Mouse (Mus musculus) 3134 (cell line): Measurements from ENCODE around the gene Slc44a4.

Experiments used
- DNase-seq: peaks from one replicate; pipeline ENCODE4 v3.0.0-alpha.2; 2011; ENCODE audit warnings: low spot score; ENCODE audit not compliant: insufficient read length; ENCODE audit errors: extremely low read depth

Gene Slc44a4

DNA sequence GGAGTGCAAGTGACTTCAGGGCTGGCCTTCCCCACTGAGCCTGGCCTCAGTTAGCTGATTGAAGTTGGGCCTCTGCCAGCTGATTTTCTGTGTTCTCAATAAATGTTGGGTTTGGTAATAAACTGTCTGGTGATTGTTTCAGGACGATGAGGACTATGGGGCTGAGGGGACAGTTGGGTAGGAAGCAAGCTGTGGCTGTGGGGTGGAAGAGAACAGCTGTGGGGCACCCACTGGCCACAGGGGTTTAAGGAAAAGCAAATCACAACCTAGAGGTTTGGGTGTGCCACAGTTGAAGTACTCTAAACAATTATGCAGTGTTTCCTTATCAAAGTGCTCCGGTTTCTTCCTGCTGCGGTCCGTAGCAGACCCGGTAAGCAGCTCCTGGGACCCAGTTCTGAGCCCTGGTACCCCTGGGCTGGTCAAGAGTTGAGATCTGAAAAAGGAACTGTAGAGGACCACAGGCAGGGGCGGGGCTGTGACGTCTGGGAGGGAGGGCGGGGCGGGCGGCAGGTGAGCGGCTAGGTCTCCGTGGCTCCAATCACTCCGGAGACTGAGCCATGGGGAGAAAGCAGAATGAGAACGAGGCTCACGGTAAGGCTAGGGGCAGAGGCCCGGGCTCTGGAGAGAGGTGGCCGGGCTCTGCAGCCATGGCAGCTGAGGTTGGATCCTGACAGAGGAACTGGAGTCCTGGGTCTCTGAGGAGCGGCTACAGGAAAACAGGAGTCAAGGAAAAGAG, at the start of gene Slc44a4:
TSS of gene Slc44a4 (plus strand) at position 537 of the 736 bp plus-strand sequence.
- DNase-seq = no peak

DNA sequence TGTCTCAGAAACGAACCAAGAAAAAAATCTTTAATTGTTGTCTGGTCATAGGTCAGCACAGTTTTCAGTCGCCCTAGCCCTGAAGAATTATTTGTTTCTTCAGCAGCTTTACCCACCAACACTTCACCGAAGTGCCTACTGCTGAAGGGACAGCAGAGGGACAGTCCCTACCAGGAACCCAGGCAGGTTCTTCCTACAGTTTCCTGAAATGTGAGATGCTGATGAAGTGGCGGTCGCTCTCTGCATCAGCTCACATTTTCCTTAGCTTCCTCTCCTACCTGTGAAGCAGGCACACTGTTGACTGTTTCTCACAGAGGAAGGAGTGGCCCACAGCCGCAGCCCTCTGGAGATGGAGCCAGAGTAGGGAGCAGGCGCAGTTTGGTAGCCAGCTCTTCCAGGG, 48.3 kb upstream of the Slc44a4 start:
- no peak for DNase-seq

DNA sequence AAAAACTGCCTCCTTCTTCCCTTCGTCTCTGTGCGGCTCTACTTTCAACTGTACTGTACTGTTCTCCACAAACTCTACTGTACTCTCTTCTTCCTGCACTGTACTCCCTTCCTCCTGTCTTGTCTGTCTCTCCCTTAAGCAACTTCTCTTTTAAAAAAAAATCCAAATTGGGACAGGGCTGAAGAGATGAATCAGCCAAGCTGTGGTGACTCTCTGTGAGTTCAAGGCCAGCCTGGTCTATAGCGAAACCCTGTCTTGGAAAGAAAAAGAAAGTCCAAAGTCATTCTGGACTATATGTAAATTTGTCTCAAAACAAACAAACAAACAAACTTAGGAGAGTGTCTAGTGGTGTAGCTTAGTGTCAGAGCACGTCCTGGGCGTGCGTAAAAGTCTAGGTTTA, 39.9 kb upstream of the Slc44a4 start:
- no peak for DNase-seq

DNA sequence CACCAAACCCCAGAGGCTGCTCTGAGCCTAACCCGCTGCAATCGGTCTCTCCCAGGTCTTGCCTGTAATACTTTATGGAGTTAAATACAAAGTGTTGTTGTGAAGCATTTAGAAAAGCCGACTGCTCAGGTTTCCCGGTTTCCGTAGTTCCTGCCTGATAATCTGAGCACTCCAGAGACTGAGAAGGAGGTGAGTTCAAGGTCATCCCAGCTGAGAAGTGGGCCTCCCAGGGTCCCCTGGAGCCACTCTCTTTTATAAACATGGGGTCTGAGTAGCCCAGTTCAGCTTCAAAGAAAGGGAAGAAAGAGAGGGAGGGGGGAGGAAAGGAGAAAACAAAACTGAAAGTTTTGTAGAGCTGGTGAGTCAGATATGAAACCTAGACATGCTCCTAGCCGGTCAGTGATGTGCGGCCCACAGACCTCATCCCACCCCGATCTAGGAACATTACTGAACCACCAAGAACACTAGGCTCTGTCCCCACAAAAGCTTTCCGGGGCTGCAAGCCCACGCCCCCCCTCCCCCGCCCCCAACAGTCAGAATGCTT, 34.9 kb upstream of the Slc44a4 start, which contains the start of gene Zbtb12:
TSS of gene Zbtb12 (plus strand) at position 148 of the 544 bp plus-strand sequence.
- no peak for DNase-seq

DNA sequence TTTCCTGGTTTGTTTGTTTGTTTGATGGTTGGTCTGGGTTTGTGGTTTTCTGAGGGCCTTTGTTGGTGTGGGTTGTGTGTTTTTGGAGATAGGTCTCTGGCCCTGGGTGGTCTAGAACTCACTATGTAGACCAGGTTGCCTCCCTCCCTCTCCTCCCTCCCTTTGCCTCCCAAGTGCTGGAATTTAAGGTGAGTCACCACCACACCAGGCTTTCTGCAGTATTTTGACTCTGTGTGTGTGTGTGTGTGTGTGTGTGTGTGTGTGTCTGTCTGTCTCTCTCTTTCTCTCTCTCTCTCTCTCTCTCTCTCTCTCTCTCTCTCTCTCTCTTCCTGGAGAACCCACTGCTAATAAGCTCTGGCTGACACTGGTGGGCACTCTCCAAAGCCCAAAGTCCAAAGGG, 33.1 kb upstream of the Slc44a4 start:
- peak; percentile 45 for DNase-seq

DNA sequence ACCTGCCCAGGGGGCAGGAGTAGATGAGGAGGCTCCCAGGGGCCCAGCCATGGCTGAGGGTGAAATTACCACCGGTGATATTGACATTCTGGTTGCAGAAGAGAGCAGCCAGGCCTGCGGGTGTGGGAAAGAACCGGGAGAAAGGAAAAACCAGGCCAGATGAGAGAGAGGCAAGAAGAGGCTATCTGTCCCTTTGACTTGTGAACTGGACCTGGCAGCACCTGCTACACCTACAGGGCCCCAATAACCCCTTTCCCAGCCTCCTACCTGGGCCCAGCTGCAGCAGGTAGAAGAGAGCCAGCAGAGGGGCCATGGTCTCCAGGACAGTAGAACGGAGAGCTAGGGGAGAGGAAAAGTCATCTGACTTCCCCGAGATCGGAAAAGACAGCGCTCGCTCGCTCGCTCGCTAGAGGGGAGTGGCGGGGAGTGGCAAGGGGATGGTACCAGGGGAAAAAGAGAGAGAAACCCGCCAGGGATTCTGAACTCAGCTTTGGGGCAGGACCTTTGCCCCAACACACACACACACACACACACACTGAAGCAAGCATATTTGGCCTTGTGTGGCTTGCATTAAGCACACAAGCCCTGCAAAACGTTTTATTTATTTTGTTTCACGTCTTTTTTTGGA, 32.5 kb upstream of the Slc44a4 start, which contains the start of gene Gm20547:
TSS of gene Gm20547 (minus strand) at position 360 of the 628 bp plus-strand sequence.
- no peak for DNase-seq

DNA sequence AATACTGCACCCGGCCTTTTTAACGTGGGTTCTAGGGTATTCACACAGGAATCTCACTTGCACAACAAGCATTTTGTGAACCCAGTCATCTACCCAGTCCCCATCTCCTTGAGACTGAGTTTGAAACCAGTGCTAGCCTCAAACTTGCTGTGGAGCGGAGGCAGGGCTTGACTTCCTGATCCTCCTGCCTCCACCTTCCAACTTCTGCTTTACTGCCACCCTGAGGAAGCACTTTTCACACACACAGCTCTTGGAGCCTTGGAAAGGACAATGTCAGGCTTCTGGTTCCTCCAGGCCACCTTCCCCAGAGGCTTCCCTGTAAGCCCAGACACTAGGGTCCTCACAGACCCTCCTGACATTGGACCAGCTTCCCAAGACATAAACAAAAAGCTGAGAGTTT, 30.9 kb upstream of the Slc44a4 start:
- DNase-seq = no peak

DNA sequence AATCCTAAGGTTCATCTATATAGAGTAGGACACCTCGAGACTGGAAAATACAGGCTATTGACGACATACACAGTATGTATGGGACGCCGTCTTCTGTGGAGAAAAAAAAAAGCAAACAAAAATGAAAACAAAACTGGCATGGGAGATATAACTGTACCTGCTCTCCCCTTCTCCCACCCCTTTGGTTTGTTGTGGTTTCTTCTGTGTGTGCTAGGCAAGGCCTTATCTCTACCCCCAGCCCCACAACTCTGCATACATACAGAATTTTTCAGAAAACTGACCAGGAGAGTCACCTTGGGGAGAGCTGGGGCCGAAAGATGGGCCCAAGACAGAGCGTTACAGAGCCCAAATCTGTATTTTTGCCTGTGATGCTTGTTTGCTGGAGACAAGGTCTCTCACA, 29.6 kb upstream of the Slc44a4 start:
- no peak for DNase-seq

DNA sequence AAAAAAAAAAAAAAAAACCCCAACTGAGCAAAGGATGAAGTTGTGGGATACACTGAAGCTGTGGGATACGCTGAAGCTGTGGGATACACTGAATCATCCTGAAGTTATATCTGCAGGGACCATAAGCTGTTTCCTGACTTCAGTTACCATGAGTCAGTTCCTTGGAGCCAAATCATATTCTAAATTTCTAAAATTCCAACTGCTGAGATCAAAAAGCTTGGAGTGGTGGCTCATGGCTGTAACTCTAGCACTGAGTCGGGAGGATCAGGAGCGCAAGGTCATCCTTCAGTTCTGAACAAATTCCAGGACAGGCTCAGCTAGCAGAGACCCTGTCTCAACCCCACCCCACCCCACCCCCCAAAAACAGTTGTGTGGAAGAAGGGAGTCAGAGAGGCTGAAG, 28.7 kb upstream of the Slc44a4 start:
- DNase-seq = no peak

DNA sequence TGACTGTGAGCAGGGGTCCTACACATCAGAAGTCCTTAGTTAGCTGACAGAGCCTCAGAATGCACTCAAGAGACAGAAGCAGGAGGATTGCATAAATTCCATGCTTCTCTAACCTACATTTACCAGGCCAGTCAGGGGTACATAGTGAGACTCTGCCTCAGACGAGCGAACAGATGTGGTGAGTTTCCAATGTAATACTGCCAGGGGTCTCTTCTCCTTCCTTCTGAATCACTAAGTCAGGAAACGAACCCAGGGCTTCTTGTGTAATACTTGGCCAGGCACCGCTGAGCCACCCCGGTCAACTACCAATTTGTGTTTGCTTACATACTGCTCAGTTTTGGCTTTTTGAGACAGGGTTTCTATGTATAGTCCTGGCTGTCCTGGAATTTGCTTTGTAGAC, 26.3 kb upstream of the Slc44a4 start:
- no peak for DNase-seq

DNA sequence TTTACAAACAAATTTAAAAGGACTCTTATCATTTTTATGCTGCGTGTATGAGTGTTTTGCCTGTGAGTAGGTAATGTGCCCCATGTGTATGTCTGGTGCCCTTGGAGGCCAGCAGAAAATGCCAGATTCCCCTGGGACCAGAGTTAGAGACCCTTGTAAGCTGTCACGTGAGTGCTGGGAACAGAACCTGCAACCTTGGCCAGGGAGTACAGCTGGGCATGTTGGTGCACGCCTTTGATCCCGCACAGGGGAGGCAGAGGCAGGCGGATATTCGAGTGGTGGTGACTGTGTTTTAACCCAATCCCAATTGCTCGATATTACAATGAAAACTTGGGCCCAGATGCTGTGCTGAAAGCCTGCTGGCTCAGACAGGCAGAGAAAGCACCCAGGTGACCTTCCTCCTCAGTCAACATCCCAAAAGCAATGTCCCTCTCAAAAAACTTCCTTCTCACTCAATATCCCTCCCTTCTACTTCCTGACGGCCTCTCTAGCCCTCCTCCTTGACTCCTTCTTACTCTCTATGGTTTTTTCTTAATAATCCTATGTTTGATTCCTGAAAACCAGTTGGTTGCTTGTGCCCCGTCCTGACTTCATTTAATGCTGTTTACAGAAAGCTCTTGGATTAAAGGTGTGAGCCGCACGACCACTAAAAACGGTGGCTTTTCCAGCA, 24.1 kb upstream of the Slc44a4 start:
- DNase-seq = no peak

DNA sequence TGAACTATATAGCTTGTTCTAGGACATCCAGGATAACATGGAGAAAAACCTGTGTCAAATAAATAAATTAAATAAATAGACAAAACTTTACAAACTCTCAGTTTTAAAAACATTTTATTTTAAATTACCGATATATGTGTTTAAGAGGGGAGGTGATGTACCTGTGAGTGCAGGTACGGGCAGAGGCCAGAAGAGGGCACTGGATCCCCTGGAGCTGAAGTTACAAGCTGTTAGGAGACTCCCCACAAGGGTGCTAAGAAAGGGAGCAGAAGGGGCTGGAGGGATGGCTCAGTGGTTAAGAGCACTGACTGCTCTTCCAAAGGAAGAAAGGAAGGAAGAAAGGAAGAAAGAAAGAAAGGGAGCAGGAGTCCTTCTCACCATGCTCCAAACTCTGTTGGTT, 22.9 kb upstream of the Slc44a4 start:
- DNase-seq = no peak

DNA sequence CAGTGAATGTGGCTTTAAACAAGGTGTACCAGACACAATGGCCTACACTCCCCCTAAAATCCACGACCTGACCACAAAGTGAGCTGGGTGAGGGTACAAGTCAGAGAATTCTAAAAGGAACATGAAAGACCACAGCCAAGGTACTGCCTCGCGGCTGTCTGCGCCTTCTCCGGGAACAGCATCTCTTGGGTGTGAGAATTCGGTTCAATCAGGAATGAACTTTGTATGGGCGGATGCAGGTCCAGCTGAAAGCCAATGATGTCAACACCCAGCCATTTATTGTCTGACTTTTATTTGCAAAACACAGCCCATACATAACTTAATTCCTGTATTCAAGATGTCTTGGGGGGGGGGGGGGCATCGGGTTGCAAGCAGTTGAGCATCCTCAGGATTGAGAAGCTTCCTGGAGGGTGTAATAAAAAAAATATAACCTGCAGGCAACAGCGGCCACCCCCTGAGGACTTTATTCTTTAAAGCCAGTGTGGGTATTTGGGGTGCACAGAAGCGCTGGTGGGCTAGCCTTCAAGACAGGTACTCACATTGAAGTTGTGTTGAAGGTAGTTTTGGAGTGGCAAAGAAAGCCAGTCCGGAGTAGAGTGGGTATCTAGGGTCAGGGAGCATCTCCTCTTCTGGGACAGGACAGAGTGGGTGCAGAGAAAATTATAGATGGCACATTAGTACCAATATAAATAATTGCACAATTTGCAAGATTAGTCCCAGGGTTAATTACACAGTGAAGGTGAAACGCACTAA, 21.0 kb upstream of the Slc44a4 start:
- no peak for DNase-seq

DNA sequence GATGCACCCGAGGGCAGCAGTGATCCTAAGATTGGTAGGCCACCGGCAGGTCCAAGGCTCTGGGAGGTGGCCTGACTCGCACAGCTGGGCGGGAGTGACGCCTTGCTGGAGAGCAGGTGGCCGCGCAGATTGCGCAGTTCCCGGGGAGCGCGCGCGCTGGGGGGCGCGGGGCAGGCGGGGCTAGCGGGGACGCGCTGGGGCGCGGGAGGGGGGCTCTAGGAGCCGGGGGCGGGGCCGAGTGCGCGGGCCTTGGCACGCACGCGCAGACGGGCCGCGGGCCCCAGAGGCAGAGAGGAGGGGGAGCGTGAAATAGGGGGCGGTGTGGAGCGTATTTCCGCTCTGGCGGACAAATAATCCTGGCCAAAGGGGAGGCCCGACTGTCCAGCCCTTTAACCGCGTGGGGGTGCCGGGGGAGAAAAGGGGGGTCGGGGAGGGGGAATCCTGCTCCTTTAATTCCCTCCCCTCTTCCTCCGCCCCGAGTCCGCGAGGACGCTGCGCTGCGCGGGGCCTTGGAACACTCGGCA, 20.1 kb upstream of the Slc44a4 start:
- peak; percentile 95 for DNase-seq

DNA sequence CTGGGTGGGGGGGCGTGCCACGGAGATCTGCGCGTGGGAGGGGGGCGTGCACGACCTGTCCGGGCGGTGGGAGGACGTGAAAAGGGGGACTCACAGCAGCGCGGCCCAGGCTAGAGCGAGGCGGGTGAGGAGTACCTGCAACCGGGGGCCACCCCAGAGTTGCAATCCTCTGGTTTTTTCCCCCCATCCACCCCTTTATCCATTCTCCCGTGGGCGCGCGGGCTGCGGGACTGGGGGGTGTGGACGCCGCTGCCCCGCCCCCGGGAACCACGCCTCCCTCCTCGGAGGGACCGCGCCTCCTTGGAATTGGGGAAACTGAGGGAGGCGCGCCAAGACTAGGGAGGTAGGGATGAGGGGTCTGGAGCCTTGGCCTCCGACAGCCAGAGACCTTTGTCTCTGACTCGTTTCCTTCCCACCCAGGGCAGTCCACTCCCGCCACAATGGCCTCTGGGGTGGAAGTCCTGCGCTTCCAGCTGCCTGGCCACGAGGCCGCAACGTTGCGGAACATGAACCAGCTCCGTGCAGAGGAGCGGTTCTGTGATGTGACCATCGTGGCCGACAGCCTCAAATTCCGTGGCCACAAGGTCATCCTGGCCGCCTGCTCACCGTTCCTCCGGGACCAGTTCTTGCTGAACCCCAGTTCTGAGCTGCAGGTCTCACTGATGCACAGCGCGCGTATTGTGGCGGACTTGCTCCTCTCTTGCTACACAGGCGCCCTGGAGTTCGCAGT, 19.3 kb upstream of the Slc44a4 start:
- peak; percentile 61 for DNase-seq

DNA sequence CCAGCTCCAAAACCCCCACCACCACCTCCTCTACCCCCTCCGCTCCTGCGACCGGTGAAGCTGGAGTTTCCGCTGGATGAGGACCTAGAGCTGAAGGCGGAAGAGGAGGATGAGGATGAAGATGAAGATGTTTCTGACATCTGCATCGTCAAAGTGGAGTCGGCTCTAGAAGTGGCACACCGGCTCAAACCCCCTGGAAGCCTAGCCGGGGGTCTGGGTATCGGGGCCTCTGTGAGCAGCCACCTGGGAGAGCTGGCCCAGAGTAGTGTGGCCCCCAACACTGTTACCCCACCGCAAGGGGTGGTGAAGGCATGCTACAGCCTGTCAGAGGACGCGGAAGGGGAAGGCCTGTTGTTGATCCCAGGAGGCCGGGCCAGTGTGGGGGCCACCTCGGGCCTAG, 18.5 kb upstream of the Slc44a4 start:
- no peak for DNase-seq

DNA sequence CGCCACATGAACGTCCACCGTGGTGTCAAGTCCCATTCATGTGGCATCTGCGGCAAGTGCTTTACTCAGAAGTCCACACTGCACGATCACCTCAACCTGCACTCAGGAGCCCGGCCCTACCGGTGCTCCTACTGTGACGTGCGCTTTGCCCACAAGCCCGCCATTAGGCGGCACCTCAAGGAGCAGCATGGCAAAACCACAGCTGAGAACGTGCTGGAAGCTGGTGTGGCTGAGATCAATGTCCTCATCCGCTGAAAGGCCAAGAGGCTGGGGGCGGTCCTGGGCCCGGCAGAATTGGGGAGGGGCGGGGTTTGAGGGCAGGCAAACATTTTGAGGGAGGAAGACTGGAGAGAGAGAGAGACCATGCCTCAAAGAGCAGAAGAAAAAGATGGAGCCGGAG, 17.9 kb upstream of the Slc44a4 start:
- DNase-seq = no peak

DNA sequence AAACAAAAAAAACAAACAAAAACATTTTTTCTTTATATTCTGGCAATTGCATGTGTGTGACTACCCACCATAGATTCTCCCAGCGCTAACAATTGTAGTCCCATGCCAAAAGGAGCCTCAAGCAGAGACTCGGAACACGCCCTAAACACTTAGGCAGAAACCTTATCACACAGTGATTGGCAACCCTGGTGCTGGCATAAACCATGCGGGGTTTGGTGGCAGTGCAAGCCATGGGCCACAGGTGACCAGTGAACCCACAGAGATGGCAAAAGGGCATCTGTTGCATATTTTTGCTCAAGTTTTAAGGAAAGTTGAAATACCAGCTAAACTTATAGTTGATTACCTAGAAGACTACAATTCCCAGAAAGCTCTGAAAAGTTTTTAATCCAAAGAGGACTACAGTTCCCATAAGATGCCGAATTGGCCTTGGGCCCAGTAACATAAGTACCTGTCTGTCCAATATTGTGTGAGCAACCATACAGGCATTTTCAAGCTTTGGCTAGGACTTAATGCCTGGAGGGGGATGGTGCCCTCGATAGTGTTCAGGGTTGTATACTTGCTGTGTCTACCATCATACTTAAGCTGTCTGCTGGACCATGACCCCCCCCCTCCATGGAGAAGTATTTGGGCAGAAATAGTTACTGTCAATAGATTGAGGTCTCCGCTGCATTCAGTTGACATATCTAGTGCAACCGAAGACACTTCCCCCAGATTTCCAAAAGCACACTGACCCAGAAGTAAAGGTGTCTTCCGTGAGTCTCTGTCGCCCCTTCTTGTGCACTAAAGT, 16.7 kb upstream of the Slc44a4 start:
- DNase-seq = no peak

DNA sequence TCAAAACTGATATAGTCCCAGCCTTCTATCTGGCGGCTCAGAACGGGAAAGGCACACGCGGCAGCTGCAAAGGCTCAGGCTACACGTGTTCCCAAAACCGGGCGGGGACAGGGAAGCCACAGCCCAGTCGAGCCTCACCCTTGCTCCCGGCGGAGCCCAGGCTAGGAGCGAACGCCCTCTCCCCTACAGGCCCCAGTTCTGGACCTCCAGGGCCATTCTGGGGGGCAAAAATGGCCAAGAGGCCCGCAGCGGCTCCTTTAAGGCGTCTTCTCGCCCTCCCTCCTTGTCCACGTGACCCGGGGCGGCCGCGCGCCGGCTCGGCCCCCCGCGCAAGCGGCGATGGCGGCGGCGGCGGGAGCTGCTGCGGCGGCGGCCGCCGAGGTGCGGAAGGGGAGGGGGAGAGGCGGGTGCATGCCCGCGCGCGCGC, 16.1 kb upstream of the Slc44a4 start, which contains the start of the genes C2 and Ehmt2:
TSS of gene C2 (minus strand) at position 106 of the 427 bp plus-strand sequence.
TSS of gene Ehmt2 (plus strand) at position 310 of the 427 bp plus-strand sequence.
- peak; percentile 87 for DNase-seq
